Mouse (Mus musculus) myocyte (in vitro differentiated cells): Measurements from ENCODE around the gene Ghrl.

ENCODE experiments used
- CEBPB ChIP-seq: IDR thresholded peaks from 2 replicates; pipeline ENCODE4 v1.6.1; 2011; ENCODE audit warnings: mild to moderate bottlenecking, moderate library complexity; ENCODE audit not compliant: poor library complexity, insufficient read depth, severe bottlenecking
- E2F4 ChIP-seq: IDR thresholded peaks from one replicate; pipeline ENCODE4 v1.6.1; 2011; ENCODE audit warnings: mild to moderate bottlenecking, control low read depth, moderate library complexity; ENCODE audit not compliant: insufficient read depth
- MYOD1 ChIP-seq, 3 experiments: IDR thresholded peaks; one replicate each; pipeline ENCODE4 v1.6.1; 2011; ENCODE audit warnings: control low read depth in 2 of 3, low read depth in 2 of 3, mild to moderate bottlenecking in 2 of 3, moderate library complexity in 1 of 3; ENCODE audit not compliant: insufficient read length in 2 of 3, control insufficient read depth in 1 of 3
- MYOG ChIP-seq, 3 experiments: IDR thresholded peaks; one replicate each; pipeline ENCODE4 v1.6.1; 2011; ENCODE audit warnings: control low read depth in 2 of 3, low read depth in 2 of 3, mild to moderate bottlenecking in 2 of 3; ENCODE audit not compliant: insufficient read length in 2 of 3, control insufficient read depth in 1 of 3, insufficient read depth in 1 of 3
- POLR2A ChIP-seq: IDR thresholded peaks from one replicate; pipeline ENCODE4 v1.6.1; 2011; ENCODE audit warnings: low read depth, mild to moderate bottlenecking, control low read depth, moderate library complexity; ENCODE audit not compliant: insufficient read length
- POLR2AphosphoS2 ChIP-seq: IDR thresholded peaks from one replicate; pipeline ENCODE4 v1.6.1; 2011; ENCODE audit warnings: low read depth, control low read depth; ENCODE audit not compliant: insufficient read length
- TCF12 ChIP-seq: IDR thresholded peaks from one replicate; pipeline ENCODE4 v1.6.1; 2011; ENCODE audit warnings: mild to moderate bottlenecking, control low read depth; ENCODE audit not compliant: poor library complexity, insufficient read depth, severe bottlenecking

DNA sequence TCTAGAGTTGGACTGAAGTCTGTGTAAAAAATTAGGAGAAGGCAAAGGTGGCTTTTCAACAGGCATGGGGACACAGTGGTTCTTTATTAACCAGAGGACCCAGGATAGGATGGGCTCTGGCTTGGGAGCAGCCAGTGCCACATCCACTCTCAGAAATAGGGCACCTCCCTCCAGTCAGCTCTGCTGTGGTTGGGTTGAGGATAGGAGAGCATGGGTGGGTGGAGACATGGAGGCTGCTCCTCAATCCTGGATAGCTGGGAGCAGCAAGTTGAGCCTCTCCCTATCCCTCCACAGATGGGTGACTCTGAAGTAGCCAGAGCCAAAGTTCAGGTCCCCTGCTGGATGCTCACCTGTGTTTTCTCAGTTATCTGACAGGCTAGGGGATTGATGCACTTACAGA lies 25.4 kb upstream of the Ghrl start:
- TF ChIP-seq E2F4: no peak
- TF ChIP-seq CEBPB: no peak
- TF ChIP-seq MYOD1 (IDR thresholded peaks at IDR 0.05; ENCODE audit: control insufficient read depth in 1 of 3, insufficient read length in 2 of 3, low read depth in 2 of 3): no peak
- no peak for TF ChIP-seq TCF12
- no peak for TF ChIP-seq POLR2A
- no peak for TF ChIP-seq MYOG (IDR thresholded peaks at IDR 0.05; ENCODE audit: control insufficient read depth in 1 of 3, insufficient read depth in 1 of 3, insufficient read length in 2 of 3, low read depth in 2 of 3)
- no peak for TF ChIP-seq POLR2AphosphoS2
